Mouse (Mus musculus) ES-Bruce4 (cell line): ENCODE measurements at regions not wholly inside any gene's neighbourhood (a gene's known extent, or its start where the extent isn't known, plus 50 kb on each side); places are given as distances from the start of the nearest gene placed in this dataset.
"Not testable (repeated sequence)": the region's sequence is repeated elsewhere in the genome, so short reads cannot be mapped to it uniquely, and the experiment has no call there.

ENCODE experiments used
- H3K27ac ChIP-seq: 2 replicates; pipeline ENCODE4 v1.5.1; 2012; ENCODE audit warnings: low read length, inconsistent platforms; ENCODE audit not compliant: insufficient read depth
- H3K27me3 ChIP-seq: 2 replicates; pipeline ENCODE4 v1.6.1; 2012; ENCODE audit warnings: mild to moderate bottlenecking, low read length, inconsistent platforms; ENCODE audit not compliant: control insufficient read depth, poor library complexity, insufficient read depth, severe bottlenecking
- H3K36me3 ChIP-seq: 2 replicates; pipeline ENCODE4 v1.6.1; 2012; ENCODE audit warnings: inconsistent platforms, mild to moderate bottlenecking, low read length, moderate library complexity; ENCODE audit not compliant: control insufficient read depth, poor library complexity, insufficient read depth, severe bottlenecking
- H3K4me1 ChIP-seq: one replicate; pipeline ENCODE4 v1.8.1; 2011; ENCODE audit warnings: low read length; ENCODE audit not compliant: control insufficient read depth, insufficient read depth
- H3K4me3 ChIP-seq: 2 replicates; pipeline ENCODE4 v1.5.1; 2011; ENCODE audit warnings: low read depth, mild to moderate bottlenecking, low read length
- H3K9ac ChIP-seq: 2 replicates; pipeline ENCODE4 v1.6.1; 2012; ENCODE audit warnings: low read depth, mild to moderate bottlenecking, inconsistent platforms; ENCODE audit not compliant: poor library complexity, severe bottlenecking
- H3K9me3 ChIP-seq: replicated peaks from 2 replicates; pipeline ENCODE4 v1.6.1; 2012; ENCODE audit warnings: mild to moderate bottlenecking, low read length, inconsistent platforms; ENCODE audit not compliant: control insufficient read depth, poor library complexity, insufficient read depth, severe bottlenecking
- CTCF ChIP-seq: IDR thresholded peaks from one replicate; pipeline ENCODE4 v1.8.1; 2011; ENCODE audit warnings: low read depth, low read length
- POLR2A ChIP-seq: IDR thresholded peaks from one replicate; pipeline ENCODE4 v1.8.1; 2011; ENCODE audit warnings: low read length; ENCODE audit not compliant: insufficient read depth

DNA sequence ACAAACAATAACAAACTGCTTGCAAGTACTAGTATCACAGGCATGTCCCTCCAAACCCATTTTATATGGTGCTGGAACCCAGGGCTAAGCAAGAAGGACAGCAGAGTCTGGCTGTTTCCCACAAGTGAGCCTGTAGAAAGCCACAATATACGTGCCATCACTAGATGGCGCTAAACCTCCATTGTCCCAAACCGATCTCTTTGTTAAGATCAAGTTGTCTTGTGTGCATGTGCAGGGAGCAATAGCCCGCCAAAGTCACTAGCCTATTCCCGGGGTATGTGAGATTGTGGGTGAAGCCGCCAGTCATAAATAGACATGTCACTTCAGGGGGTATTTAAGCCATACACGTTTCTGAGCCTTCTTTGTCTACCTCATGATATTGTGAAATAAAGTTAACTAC lies 145.4 kb upstream of the Asap2 start:
- peak overlapping the region; percentile 69 for H3K9ac ChIP-seq
- H3K4me1 ChIP-seq, H3K36me3 ChIP-seq, H3K27me3 ChIP-seq: not testable (repeated sequence)
- H3K4me3 ChIP-seq: peak overlapping the region; percentile 65
- TF ChIP-seq CTCF: peak; percentile 34
- H3K27ac ChIP-seq: peak overlapping the region; percentile 93
- peaks cover 32% of the 10 kb centered on the region for H3K9me3 ChIP-seq

DNA sequence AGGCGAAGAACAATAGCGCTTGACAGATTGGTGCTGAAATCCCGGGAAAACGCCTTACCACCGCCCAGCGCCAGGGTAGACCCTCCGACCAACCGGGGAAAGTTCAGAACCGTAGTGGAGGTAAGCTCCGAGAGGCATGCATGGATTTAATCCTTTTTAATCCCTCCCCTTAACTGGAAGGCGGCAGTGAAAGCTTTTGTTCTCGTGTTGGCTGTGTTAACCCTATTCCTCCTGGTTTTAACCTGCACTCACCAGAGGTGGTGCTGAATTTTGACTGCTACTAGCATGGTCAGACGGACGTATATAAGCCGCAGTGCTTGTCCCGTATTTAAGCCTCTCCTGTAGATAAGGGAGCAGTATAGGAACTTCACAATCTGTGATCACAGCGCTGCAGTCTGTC lies 145.0 kb upstream of the Asap2 start:
- TF ChIP-seq POLR2A: no peak
- Histone ChIP-seq H3K4me1 (peaks cover 2% of the 10 kb centered on the region), H3K27ac (peak overlapping the region; percentile 93), H3K9ac (peak overlapping the region; percentile 69), H3K27me3 (peaks cover 1% of the 10 kb centered on the region; the same call in 1 of the 2 replicates), H3K4me3 (peak overlapping the region; percentile 65), H3K36me3 (no peaks in the 10 kb centered on the region), H3K9me3 (peaks cover 37% of the 10 kb centered on the region)

DNA sequence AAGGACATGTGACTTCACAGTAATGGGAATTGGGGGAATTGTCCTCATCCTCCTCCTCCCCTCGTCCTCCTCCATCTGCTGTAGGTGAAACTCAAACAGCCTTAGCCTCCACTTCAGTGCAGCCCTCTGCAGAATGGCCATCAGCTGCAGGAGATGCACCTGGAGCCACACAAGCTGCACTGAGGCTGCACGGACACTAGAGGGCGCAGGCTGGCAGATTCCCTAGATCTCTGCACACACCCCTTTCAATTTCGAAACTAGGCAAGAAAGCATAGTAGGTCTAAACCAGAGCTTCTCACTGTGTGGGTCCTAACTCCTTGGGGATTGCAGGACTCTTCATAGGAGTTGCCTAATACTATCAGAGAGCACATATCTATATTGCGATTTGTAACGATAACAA lies 106.2 kb upstream of the Asap2 start:
- H3K9me3 ChIP-seq, H3K27me3 ChIP-seq: not testable (repeated sequence)
- peak; percentile 68 for TF ChIP-seq CTCF

DNA sequence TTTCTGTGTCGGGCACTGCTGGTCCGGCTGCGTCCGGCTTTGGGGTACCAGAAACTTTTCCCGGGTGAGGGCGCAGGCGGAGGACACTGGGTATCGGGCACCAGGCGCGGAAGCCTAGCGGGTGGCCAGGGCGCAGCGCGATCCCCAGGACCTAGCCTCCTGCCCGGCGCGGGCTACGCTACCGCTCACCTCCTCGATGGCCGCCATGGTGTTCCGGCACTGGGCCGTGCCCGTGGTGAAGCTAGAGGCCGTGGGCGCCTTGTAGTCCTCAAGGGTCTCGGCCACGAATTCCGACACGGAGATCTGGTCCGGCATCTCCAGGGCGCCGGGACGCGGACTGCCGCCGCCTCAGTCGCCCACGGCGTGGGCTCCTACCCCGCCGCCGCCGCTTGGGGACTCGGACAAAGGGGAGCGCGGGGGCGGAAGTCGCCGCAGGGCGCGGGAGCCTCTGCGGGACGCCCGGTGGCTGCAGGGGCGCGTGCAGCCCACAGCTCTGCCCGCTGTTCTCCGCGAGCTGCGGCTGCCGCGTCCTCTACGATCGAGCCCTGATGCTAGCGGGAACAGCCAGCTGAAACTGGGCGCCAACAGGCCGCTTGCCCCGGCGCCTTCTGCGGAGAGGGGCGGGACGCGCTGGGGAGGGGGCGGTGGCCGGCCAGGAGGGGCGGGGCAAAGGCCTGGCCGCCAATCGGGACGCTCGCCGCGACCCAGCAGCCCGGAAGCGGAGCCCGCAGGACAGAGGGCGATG lies 69.4 kb upstream of the Asap2 start:
- peak; percentile 72 for TF ChIP-seq POLR2A
- not testable (repeated sequence) for H3K36me3 ChIP-seq, H3K9me3 ChIP-seq, H3K27ac ChIP-seq, H3K27me3 ChIP-seq, H3K4me1 ChIP-seq
- H3K9ac ChIP-seq: peak overlapping the region; percentile 96
- H3K4me3 ChIP-seq: peak overlapping the region; percentile 87

More for the DNA sequence above, 106.2 kb upstream of the Asap2 start:
- H3K27ac ChIP-seq, H3K9ac ChIP-seq, H3K4me1 ChIP-seq, H3K36me3 ChIP-seq, H3K4me3 ChIP-seq: not testable (repeated sequence)

DNA sequence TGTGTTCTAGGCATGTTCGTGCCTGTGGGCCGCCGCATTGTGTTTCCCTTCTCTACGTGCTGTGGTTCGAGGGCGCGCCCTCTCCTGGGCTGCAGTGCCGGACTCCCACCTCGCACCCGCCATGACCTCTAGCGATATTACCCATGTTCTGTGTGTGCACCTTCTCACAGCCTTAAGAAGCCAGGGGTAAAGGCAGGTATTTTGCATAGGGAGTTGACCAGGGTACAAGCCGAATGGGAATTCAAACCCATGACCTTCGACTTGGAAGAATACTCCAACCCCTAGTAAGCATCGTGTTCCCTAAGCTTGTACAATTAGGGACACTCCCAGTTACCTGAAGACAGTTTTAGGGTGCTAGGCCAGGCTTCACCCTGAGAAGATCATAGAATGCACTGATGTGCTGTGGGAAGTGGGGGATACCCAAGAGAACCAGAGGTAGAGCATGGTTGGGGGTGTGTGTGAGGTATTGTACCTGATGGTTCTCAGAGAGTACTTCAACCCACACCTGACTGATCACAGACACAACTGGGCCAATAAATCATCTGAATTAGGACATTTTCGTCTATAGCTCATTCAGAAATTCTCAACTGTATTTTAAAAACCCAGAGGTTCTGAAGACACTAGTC lies 68.7 kb upstream of the Asap2 start:
- not testable (repeated sequence) for H3K27me3 ChIP-seq, H3K4me1 ChIP-seq, H3K36me3 ChIP-seq, H3K27ac ChIP-seq, H3K9me3 ChIP-seq
- Histone ChIP-seq H3K9ac (peak overlapping the region; percentile 96), H3K4me3 (peak overlapping the region; percentile 46)

DNA sequence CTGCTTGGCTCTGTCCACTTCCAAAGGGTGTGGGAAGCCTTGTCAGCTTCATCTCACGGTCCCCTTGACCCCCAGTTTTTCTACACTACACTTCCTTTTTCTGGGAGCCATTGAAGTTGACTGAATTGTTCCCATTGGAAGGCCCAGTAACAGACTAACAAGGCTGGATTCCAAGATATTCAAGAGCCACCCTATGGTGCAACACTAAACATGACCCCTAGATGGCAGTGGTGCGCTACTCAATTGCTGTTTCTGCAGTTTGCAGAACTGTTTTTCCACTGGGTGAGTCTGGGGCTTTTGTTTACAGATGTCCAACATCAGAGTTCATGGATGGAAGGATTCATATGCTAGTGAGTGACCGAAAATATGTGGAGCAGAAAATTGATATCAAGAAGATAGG lies 61.3 kb upstream of the Asap2 start:
- H3K4me1 ChIP-seq, H3K9ac ChIP-seq, H3K4me3 ChIP-seq, H3K9me3 ChIP-seq, H3K36me3 ChIP-seq, H3K27me3 ChIP-seq, H3K27ac ChIP-seq: not testable (repeated sequence)
